Mouse (Mus musculus) CH12.LX (cell line): ENCODE measurements around the gene Pla2g16.

ENCODE experiments used
- CTCF ChIP-seq, 2 experiments: IDR thresholded peaks in 1 of 2; conservative IDR thresholded peaks in 1 of 2; 2 replicates each; pipeline ENCODE4 v1.5.1; 2011 to 2012; ENCODE audit warnings: low read depth in 2 of 2, low read length in 2 of 2, improper control_type of control experiment in 1 of 2, inconsistent platforms in 1 of 2, mild to moderate bottlenecking in 1 of 2, moderate library complexity in 1 of 2
- IRF4 ChIP-seq: IDR thresholded peaks from 2 replicates; pipeline ENCODE4 v1.6.1; 2014; ENCODE audit warnings: low read depth, mild to moderate bottlenecking, inconsistent platforms, low read length, improper control_type of control experiment
- MAFK ChIP-seq: IDR thresholded peaks from 2 replicates; pipeline ENCODE4 v1.6.1; 2011; ENCODE audit warnings: low read length, improper control_type of control experiment; ENCODE audit not compliant: insufficient replicate concordance
- NELFE ChIP-seq: IDR thresholded peaks from 2 replicates; pipeline ENCODE4 v1.6.1; 2011; ENCODE audit warnings: low read depth, low read length, improper control_type of control experiment
- POLR2A ChIP-seq: IDR thresholded peaks from 2 replicates; pipeline ENCODE4 v1.6.1; 2011; ENCODE audit warnings: low read depth, mild to moderate bottlenecking, improper control_type of control experiment, low read length
- TCF12 ChIP-seq: IDR thresholded peaks from 2 replicates; pipeline ENCODE4 v1.6.1; 2014; ENCODE audit warnings: low read depth, mild to moderate bottlenecking, inconsistent platforms, low read length, improper control_type of control experiment
- UBTF ChIP-seq: IDR thresholded peaks from 2 replicates; pipeline ENCODE4 v1.6.1; 2012; ENCODE audit warnings: low read depth, mild to moderate bottlenecking, inconsistent platforms, low read length, improper control_type of control experiment, moderate library complexity
- ZNF384 ChIP-seq: IDR thresholded peaks from 2 replicates; pipeline ENCODE4 v1.6.1; 2012; ENCODE audit warnings: low read depth, low read length, improper control_type of control experiment, inconsistent platforms

DNA sequence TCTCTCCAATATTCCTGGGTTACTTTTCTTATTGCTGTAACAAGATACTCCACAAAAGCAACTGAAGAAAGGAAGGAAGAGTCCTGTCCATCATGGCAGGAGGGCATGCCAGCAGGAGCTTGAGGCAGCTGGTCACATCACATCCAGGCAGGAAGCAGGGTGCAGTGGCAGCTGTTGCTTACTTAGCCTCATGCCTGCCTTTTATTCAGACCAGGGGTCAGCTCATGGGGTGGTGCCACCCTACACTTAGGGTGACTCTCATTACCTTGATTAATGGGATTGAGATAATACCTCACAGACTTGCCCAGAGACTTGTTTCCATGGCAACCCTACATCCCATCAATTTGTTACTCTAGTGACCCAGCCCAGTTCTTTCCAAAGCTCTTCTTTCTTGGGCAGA, 47.8 kb downstream of the Pla2g16 start:
- TF ChIP-seq TCF12: no peak
- TF ChIP-seq IRF4: no peak
- TF ChIP-seq NELFE: no peak
- TF ChIP-seq POLR2A: no peak
- no peak for TF ChIP-seq ZNF384
- TF ChIP-seq UBTF: no peak
- no peak for TF ChIP-seq MAFK
- no peak for TF ChIP-seq CTCF (conservative IDR thresholded peaks at IDR 0.05 in 1 of 2, IDR thresholded peaks at IDR 0.05 in 1 of 2; ENCODE audit: low read depth in 2 of 2, low read length in 2 of 2)
